Mouse (Mus musculus): ENCODE data around the gene Gm436. TPM values are rescaled to one million over a fixed set of nuclear protein-coding genes. Genes with fewer than 3 reads are reported as not detected.

Gene Gm436
- polyA plus RNA-seq (2015; fragmentation: Nextera tagmentation; extraction: Ambion mirVana), result not detected in 2 replicates

DNA sequence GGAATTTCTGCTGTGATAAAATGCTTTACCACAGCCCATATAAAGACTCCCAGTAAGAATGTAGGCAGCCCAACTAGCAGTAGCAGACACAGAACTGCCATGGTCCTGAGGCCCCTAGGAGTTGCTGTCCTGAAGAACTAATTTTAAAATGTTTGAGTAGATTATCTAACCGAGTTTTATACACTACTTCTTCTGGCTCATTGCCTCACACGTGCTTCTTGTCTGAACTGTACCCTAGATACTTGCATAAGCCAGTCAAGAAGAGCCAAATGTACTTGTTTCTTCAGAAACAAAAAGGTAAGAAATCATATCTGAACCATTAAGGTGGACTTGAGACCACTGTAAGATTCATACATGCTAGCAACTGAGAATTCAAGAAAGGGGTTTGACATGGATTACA is at the start of gene Gm436:
TSS of gene Gm436 (minus strand) at position 101 of the 400 bp plus-strand sequence.
- H3K36me3 ChIP-seq (replicated peaks), result no peaks in the 10 kb centered on the region
- no peaks in the 10 kb centered on the region for H3K4me1 ChIP-seq (replicated peaks)
- no peaks in the 10 kb centered on the region for H3K27me3 ChIP-seq
- ATAC-seq (ENCODE audit: insufficient read depth), result no peak
- no peak within 1 kb of the TSS for H3K27ac ChIP-seq (replicated peaks)
- no peak within 1 kb of the TSS for H3K9ac ChIP-seq
- no peak within 1 kb of the TSS for H3K4me3 ChIP-seq (replicated peaks)
- WGBS (ENCODE audit: insufficient replicate concordance), result 25% methylated on average over 2 of the region's 2 CpGs
- no peak within 1 kb of the TSS for H3K4me2 ChIP-seq
- no peaks in the 10 kb centered on the region for H3K9me3 ChIP-seq (replicated peaks)

DNA sequence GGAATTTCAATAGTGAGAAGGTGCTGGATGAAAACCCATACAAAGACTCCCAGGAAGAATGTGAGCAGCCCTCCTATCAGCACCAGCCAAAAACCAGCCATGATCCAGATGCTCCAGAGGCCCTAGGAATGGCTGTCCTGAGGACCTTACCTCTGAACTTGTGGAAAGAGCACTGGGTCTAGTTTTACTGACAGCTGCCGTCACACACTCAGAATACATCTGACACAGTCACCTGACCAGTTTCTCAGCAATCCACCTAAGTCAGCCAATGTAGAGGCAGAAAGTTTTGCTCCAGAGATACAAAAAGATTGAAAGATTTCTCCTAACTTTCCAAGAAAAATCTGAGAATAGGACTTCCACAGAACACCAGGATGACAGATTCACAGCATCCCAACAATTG is 35.1 kb upstream of the Gm436 start, which contains the start of gene Gm13178:
TSS of gene Gm13178 (minus strand) at position 101 of the 400 bp plus-strand sequence.
- 50% methylated on average over 1 of the region's 1 CpGs for WGBS (ENCODE audit: insufficient replicate concordance)
- H3K27me3 ChIP-seq, result no peaks in the 10 kb centered on the region
- ATAC-seq (ENCODE audit: insufficient read depth), result no peak

DNA sequence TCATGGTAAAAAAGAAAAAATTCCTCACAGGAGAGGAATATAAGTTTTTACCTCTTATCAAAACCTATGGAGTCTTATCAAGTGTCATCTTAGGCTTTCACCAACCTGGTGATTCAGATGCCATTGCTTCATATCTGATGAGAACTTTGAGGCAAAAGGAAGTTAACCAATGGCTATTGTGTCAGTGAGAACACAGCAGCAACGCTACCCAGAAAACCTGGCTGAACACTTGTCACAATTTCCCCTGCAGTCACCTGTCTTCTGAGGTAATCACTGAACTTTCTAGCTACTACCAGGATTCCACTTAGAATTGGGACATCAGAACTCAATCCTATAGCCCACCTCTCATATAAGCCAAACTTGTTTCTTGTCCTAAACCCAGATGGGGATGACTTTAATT is 33.5 kb upstream of the Gm436 start:
- Histone ChIP-seq H3K9ac (no peak overlapping the region), H3K4me2 (no peak overlapping the region), H3K4me1 (replicated peaks) (no peaks in the 10 kb centered on the region), H3K27me3 (no peaks in the 10 kb centered on the region), H3K9me3 (replicated peaks) (0 out of 2 replicates have a peak, but pooled peaks cover 2% of the 10 kb centered on the region), H3K4me3 (replicated peaks) (no peak overlapping the region), H3K36me3 (replicated peaks) (no peaks in the 10 kb centered on the region), H3K27ac (replicated peaks) (no peak overlapping the region)
- 51% methylated on average over 1 of the region's 1 CpGs for WGBS (ENCODE audit: insufficient replicate concordance)
- no peak for ATAC-seq (ENCODE audit: insufficient read depth)

More for the DNA sequence above, 35.1 kb upstream of the Gm436 start, which contains the start of gene Gm13178:
- Histone ChIP-seq H3K9ac (no peak within 1 kb of the TSS), H3K4me2 (no peak within 1 kb of the TSS), H3K27ac (replicated peaks) (no peak within 1 kb of the TSS), H3K4me1 (replicated peaks) (no peaks in the 10 kb centered on the region), H3K4me3 (replicated peaks) (no peak within 1 kb of the TSS), H3K9me3 (replicated peaks) (no peaks in the 10 kb centered on the region), H3K36me3 (replicated peaks) (no peaks in the 10 kb centered on the region)

DNA sequence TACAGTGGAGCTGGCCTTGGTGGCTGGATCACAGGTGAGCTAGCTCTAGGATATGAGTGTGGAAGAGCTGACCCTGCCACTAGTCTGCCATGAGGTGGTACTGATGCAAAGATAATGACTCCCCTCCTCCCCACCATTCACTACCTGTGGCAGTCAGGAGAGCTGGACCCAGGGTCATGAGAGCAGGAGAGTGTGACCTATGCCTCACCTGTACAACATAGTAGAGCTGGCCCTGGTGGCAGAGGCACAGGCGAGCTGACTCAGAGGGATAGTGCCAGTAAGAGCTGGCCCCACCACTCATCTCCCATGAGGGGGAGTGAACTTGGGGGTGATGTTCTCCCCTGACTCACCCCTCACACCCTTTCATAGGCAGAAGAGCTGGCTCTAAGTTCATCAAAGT is 32.1 kb upstream of the Gm436 start:
- Histone ChIP-seq H3K4me2 (no peak overlapping the region), H3K4me3 (replicated peaks) (no peak overlapping the region), H3K4me1 (replicated peaks) (no peaks in the 10 kb centered on the region), H3K27me3 (no peaks in the 10 kb centered on the region), H3K36me3 (replicated peaks) (no peaks in the 10 kb centered on the region), H3K9ac (no peak overlapping the region), H3K9me3 (replicated peaks) (0 out of 2 replicates have a peak, but pooled peaks cover 2% of the 10 kb centered on the region), H3K27ac (replicated peaks) (no peak overlapping the region)
- WGBS (ENCODE audit: insufficient replicate concordance), result 46% methylated on average over 1 of the region's 1 CpGs
- ATAC-seq (ENCODE audit: insufficient read depth), result no peak

DNA sequence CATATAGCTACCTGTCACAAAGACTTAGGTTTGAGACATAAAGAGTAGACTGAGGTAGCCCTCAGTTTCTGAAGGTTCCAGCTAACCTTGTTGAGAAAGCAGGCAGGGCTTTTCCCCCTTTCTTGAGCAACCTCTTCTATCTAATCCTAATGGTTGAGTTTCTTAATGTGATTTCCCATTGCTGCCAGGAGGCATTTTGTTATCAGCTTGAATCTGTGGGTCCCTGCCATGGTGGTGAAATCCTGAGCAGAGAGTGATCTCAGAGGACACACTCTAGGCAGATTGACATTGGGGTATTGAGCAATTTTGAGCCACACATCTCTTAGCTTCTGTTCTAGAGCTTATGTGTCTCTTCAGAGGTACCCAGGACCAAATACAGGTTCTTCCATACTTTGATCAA is 47.9 kb downstream of the Gm436 start:
- no peaks in the 10 kb centered on the region for H3K27me3 ChIP-seq
- H3K4me2 ChIP-seq, result no peak overlapping the region
- H3K36me3 ChIP-seq (replicated peaks), result no peaks in the 10 kb centered on the region
- no peak overlapping the region for H3K4me3 ChIP-seq (replicated peaks)
- H3K27ac ChIP-seq (replicated peaks), result no peak overlapping the region
- H3K9me3 ChIP-seq (replicated peaks), result no peaks in the 10 kb centered on the region
- no peaks in the 10 kb centered on the region for H3K4me1 ChIP-seq (replicated peaks)
- H3K9ac ChIP-seq, result no peak overlapping the region
- ATAC-seq (ENCODE audit: insufficient read depth), result no peak

Other genes with a start within 250 kb of the Gm436 start
- gene 1700012P22Rik, start 247.6 kb downstream of the Gm436 start, polyA plus RNA-seq (2015; fragmentation: Nextera tagmentation; extraction: Ambion mirVana), result not detected in 2 replicates
- gene Gm9944, start 233.1 kb downstream of the Gm436 start, polyA plus RNA-seq (2015; fragmentation: Nextera tagmentation; extraction: Ambion mirVana), result not detected in 2 replicates
- gene Aadacl3, start 222.6 kb downstream of the Gm436 start, polyA plus RNA-seq (2015; fragmentation: Nextera tagmentation; extraction: Ambion mirVana), result not detected in 2 replicates
- gene 9430007A20Rik, start 166.5 kb downstream of the Gm436 start, polyA plus RNA-seq (2015; fragmentation: Nextera tagmentation; extraction: Ambion mirVana), result not detected in 2 replicates
- not detected in 2 replicates for gene Gm13124, start 121.2 kb downstream of the Gm436 start, polyA plus RNA-seq (2015; fragmentation: Nextera tagmentation; extraction: Ambion mirVana)
- gene Aadacl4, start 72.7 kb downstream of the Gm436 start, polyA plus RNA-seq (2015; fragmentation: Nextera tagmentation; extraction: Ambion mirVana), result not detected in 2 replicates
- gene Gm13178, start 35.0 kb upstream of the Gm436 start, polyA plus RNA-seq (2015; fragmentation: Nextera tagmentation; extraction: Ambion mirVana), result not detected in 2 replicates
- not detected in 2 replicates for gene Gm438, start 100.2 kb upstream of the Gm436 start, polyA plus RNA-seq (2015; fragmentation: Nextera tagmentation; extraction: Ambion mirVana)
- gene Dhrs3, start 206.5 kb upstream of the Gm436 start, polyA plus RNA-seq (2015; fragmentation: Nextera tagmentation; extraction: Ambion mirVana), result 27.6 and 33.3 TPM in 2 replicates

Measured in liver, embryonic 15.5 days (tissue).